Mouse (Mus musculus): ENCODE measurements at regions not wholly inside any gene's neighbourhood (a gene's known extent, or its start where the extent isn't known, plus 50 kb on each side); places are given as distances from the start of the nearest gene placed in this dataset.

- Histone ChIP-seq H3K4me2 (ENCODE audit: low read depth) (no peak overlapping the region), H3K79me2 (ENCODE audit: control insufficient read depth, insufficient read depth) (no peaks in the 10 kb centered on the region), H3ac (ENCODE audit: control insufficient read depth, insufficient read length) (no peak overlapping the region), H3K27me3 (ENCODE audit: control insufficient read depth, insufficient read depth, insufficient read length) (no peaks in the 10 kb centered on the region), H3K4me3 (no peak overlapping the region), H3K36me3 (ENCODE audit: control insufficient read depth, insufficient read depth) (no peaks in the 10 kb centered on the region)
- TF ChIP-seq TCF3 (IDR thresholded peaks at IDR 0.05; ENCODE audit: insufficient read length, low read depth): no peak
- no peak for TF ChIP-seq USF1 (IDR thresholded peaks at IDR 0.05; ENCODE audit: low read depth)
- peak in 1 of 3 experiments; percentile 12 for TF ChIP-seq MYOD1 (IDR thresholded peaks at IDR 0.05; ENCODE audit: control insufficient read depth in 1 of 3, insufficient read length in 2 of 3, low read depth in 2 of 3)
- TF ChIP-seq MAX (IDR thresholded peaks at IDR 0.05; ENCODE audit: low read depth): no peak
- no peak for TF ChIP-seq CEBPB (IDR thresholded peaks at IDR 0.05; ENCODE audit: insufficient read depth, poor library complexity, severe bottlenecking)
These were observed 1024.0 kb downstream of the Adgrl2 start for GRCm38 (mm10) chr3:147966379-147966778.

GRCm38 (mm10) chr3:147963698-147964476 lies 1026.5 kb downstream of the Adgrl2 start:
- H3K36me3 ChIP-seq (ENCODE audit: control insufficient read depth, insufficient read depth): no peaks in the 10 kb centered on the region
- TF ChIP-seq SRF (IDR thresholded peaks at IDR 0.05; ENCODE audit: control insufficient read depth, insufficient read length, low read depth): no peak
- no peak for TF ChIP-seq MAX (IDR thresholded peaks at IDR 0.05; ENCODE audit: low read depth)
- TF ChIP-seq POLR2AphosphoS2 (IDR thresholded peaks at IDR 0.05; ENCODE audit: insufficient read length, low read depth): no peak
- no peak for TF ChIP-seq TCF3 (IDR thresholded peaks at IDR 0.05; ENCODE audit: insufficient read length, low read depth)
- no peak for TF ChIP-seq MYOD1 (IDR thresholded peaks at IDR 0.05; ENCODE audit: control insufficient read depth in 1 of 3, insufficient read length in 2 of 3, low read depth in 2 of 3)
- no peak for TF ChIP-seq CEBPB (IDR thresholded peaks at IDR 0.05; ENCODE audit: insufficient read depth, poor library complexity, severe bottlenecking)
- TF ChIP-seq MYOG (IDR thresholded peaks at IDR 0.05; ENCODE audit: control insufficient read depth in 1 of 3, insufficient read depth in 1 of 3, insufficient read length in 2 of 3, low read depth in 2 of 3): no peak
- H3K4me3 ChIP-seq: no peak overlapping the region
- no peak overlapping the region for H3K4me2 ChIP-seq (ENCODE audit: low read depth)
- no peak overlapping the region for H3ac ChIP-seq (ENCODE audit: control insufficient read depth, insufficient read length)
- H3K79me2 ChIP-seq (ENCODE audit: control insufficient read depth, insufficient read depth): no peaks in the 10 kb centered on the region
- no peaks in the 10 kb centered on the region for H3K27me3 ChIP-seq (ENCODE audit: control insufficient read depth, insufficient read depth, insufficient read length)

DNA sequence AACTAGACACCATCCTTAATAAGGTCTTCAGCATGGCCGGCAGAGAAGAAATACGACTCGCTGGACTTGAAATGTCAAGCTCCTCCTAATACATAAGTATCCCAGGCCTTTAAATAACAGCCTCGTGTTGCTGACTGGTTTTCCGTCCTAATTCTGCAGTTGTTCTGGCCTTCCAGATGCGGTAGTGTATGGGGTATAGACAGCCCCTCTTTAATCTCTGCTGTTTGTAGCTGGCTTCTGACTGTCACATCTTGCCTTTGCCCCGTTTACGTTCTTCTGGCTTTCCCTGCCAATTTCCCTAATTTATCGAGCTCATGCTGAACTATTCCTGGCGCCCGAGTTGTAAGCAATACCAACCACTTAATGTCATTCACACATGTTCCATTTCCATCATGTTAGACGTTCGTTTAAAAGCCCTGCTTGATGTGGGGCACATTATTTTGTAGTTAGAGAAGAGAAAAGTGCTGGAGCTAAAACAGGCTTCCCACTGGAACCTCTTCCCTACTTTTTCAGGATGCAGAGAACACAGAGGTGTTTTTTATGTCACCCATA lies 1042.2 kb downstream of the Adgrl2 start:
- H3K4me2 ChIP-seq (ENCODE audit: low read depth): no peak overlapping the region
- H3K79me2 ChIP-seq (ENCODE audit: control insufficient read depth, insufficient read depth): no peaks in the 10 kb centered on the region
- H3K27me3 ChIP-seq (ENCODE audit: control insufficient read depth, insufficient read depth, insufficient read length): no peaks in the 10 kb centered on the region
- H3K36me3 ChIP-seq (ENCODE audit: control insufficient read depth, insufficient read depth): no peaks in the 10 kb centered on the region
- TF ChIP-seq SRF (IDR thresholded peaks at IDR 0.05; ENCODE audit: control insufficient read depth, insufficient read length, low read depth) (no peak), E2F4 (IDR thresholded peaks at IDR 0.05; ENCODE audit: insufficient read depth) (no peak), POLR2AphosphoS2 (IDR thresholded peaks at IDR 0.05; ENCODE audit: insufficient read length, low read depth) (no peak), TCF12 (IDR thresholded peaks at IDR 0.05; ENCODE audit: insufficient read depth, poor library complexity, severe bottlenecking) (no peak), MAX (IDR thresholded peaks at IDR 0.05; ENCODE audit: low read depth) (no peak), TCF3 (IDR thresholded peaks at IDR 0.05; ENCODE audit: insufficient read length, low read depth) (no peak), REST (IDR thresholded peaks at IDR 0.05; ENCODE audit: insufficient read depth, insufficient read length) (no peak), MYOG (IDR thresholded peaks at IDR 0.05; ENCODE audit: control insufficient read depth in 1 of 3, insufficient read depth in 1 of 3, insufficient read length in 2 of 3, low read depth in 2 of 3) (no peak), USF1 (IDR thresholded peaks at IDR 0.05; ENCODE audit: low read depth) (no peak), CEBPB (IDR thresholded peaks at IDR 0.05; ENCODE audit: insufficient read depth, poor library complexity, severe bottlenecking) (no peak), MYOD1 (IDR thresholded peaks at IDR 0.05; ENCODE audit: control insufficient read depth in 1 of 3, insufficient read length in 2 of 3, low read depth in 2 of 3) (no peak)
- H3ac ChIP-seq (ENCODE audit: control insufficient read depth, insufficient read length): no peak overlapping the region
- no peak overlapping the region for H3K4me3 ChIP-seq

DNA sequence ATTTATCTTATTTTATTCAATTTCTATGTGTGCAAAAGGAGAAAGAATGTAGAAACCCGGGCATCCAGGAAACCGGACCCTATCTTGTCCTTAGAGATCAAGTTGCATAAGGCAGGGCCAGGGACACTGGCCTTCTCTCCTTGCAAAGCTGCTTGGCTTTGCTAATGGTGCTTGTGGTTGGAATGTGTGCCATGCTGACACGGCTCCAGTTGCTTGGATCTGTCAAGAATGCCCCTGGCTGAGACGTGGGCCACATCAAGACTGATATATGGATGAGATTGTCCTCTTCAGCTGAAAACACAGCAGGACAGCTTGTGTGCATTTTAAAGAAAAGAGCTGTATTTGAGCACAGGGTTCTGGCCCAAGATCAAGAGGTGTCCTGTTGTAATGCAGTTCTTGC lies 1047.0 kb downstream of the Adgrl2 start:
- Histone ChIP-seq H3K4me3 (no peak overlapping the region), H3ac (ENCODE audit: control insufficient read depth, insufficient read length) (no peak overlapping the region), H3K4me2 (ENCODE audit: low read depth) (peak overlapping the region; percentile 28), H3K27me3 (ENCODE audit: control insufficient read depth, insufficient read depth, insufficient read length) (no peaks in the 10 kb centered on the region), H3K79me2 (ENCODE audit: control insufficient read depth, insufficient read depth) (no peaks in the 10 kb centered on the region), H3K36me3 (ENCODE audit: control insufficient read depth, insufficient read depth) (no peaks in the 10 kb centered on the region)
- TF ChIP-seq POLR2A (IDR thresholded peaks at IDR 0.05; ENCODE audit: insufficient read length, low read depth) (no peak), TCF12 (IDR thresholded peaks at IDR 0.05; ENCODE audit: insufficient read depth, poor library complexity, severe bottlenecking) (peak; percentile 75), E2F4 (IDR thresholded peaks at IDR 0.05; ENCODE audit: insufficient read depth) (no peak), POLR2AphosphoS2 (IDR thresholded peaks at IDR 0.05; ENCODE audit: insufficient read length, low read depth) (no peak), MYOG (IDR thresholded peaks at IDR 0.05; ENCODE audit: control insufficient read depth in 1 of 3, insufficient read depth in 1 of 3, insufficient read length in 2 of 3, low read depth in 2 of 3) (peak in 1 of 3 experiments; percentile 69), CEBPB (IDR thresholded peaks at IDR 0.05; ENCODE audit: insufficient read depth, poor library complexity, severe bottlenecking) (0 out of 2 replicates have a peak, but pooled peaks have one; percentile 26), MYOD1 (IDR thresholded peaks at IDR 0.05; ENCODE audit: control insufficient read depth in 1 of 3, insufficient read length in 2 of 3, low read depth in 2 of 3) (peak; percentile 76 to 98 (median 96))

- no peak overlapping the region for H3ac ChIP-seq (ENCODE audit: control insufficient read depth, insufficient read length)
- H3K36me3 ChIP-seq (ENCODE audit: control insufficient read depth, insufficient read depth): no peaks in the 10 kb centered on the region
- TF ChIP-seq E2F4 (IDR thresholded peaks at IDR 0.05; ENCODE audit: insufficient read depth): no peak
- no peak for TF ChIP-seq TCF3 (IDR thresholded peaks at IDR 0.05; ENCODE audit: insufficient read length, low read depth)
- TF ChIP-seq POLR2AphosphoS2 (IDR thresholded peaks at IDR 0.05; ENCODE audit: insufficient read length, low read depth): no peak
- TF ChIP-seq USF1 (IDR thresholded peaks at IDR 0.05; ENCODE audit: low read depth): no peak
- no peak overlapping the region for H3K4me2 ChIP-seq (ENCODE audit: low read depth)
- no peaks in the 10 kb centered on the region for H3K27me3 ChIP-seq (ENCODE audit: control insufficient read depth, insufficient read depth, insufficient read length)
- no peak overlapping the region for H3K4me3 ChIP-seq
- H3K79me2 ChIP-seq (ENCODE audit: control insufficient read depth, insufficient read depth): no peaks in the 10 kb centered on the region
These were observed 1059.5 kb downstream of the Adgrl2 start for GRCm38 (mm10) chr3:147930811-147931251.
